Mouse (Mus musculus) lung, embryonic 14.5 days (tissue): ENCODE results near the gene Pmpcb. TPM values are rescaled to one million over a fixed set of nuclear protein-coding genes. Genes with fewer than 3 reads are reported as not detected.

Source experiments
- ATAC-seq: fragments of 200-750 bp; cut with Nextera tagmentation; 2 replicates; pipeline ENCODE4 v1.8.0; 2017; ENCODE audit warnings: mild to moderate bottlenecking, moderate TSS enrichment, moderate library complexity; ENCODE audit not compliant: insufficient read depth
- DNase-seq: peaks from one replicate; pipeline ENCODE4 v3.0.0-alpha.2; 2015
- H3K27ac ChIP-seq: fragments of 300-500 bp; sonication (generic); 2 replicates; pipeline ENCODE4 v1.5.1; 2014; ENCODE audit warnings: low read depth, mild to moderate bottlenecking, moderate library complexity
- H3K27me3 ChIP-seq: fragments of 300-500 bp; sonication (generic); 2 replicates; pipeline ENCODE4 v1.6.1; 2014; ENCODE audit warnings: low read length, control low read depth; ENCODE audit not compliant: insufficient read depth
- H3K36me3 ChIP-seq: fragments of 300-500 bp; sonication (generic); 2 replicates; pipeline ENCODE4 v1.6.1; 2014; ENCODE audit warnings: control low read depth; ENCODE audit not compliant: insufficient read depth
- H3K4me1 ChIP-seq: fragments of 300-500 bp; sonication (generic); 2 replicates; pipeline ENCODE4 v1.6.1; 2014; ENCODE audit warnings: antibody characterized with exemption, control low read depth; ENCODE audit not compliant: insufficient read depth
- H3K4me2 ChIP-seq: fragments of 300-500 bp; sonication (generic); 2 replicates; pipeline ENCODE4 v1.6.1; 2014; ENCODE audit warnings: mild to moderate bottlenecking
- H3K4me3 ChIP-seq: fragments of 300-500 bp; sonication (generic); 2 replicates; pipeline ENCODE4 v1.5.1; 2014; ENCODE audit warnings: low read depth, low read length
- H3K9ac ChIP-seq: fragments of 300-500 bp; sonication (generic); 2 replicates; pipeline ENCODE4 v1.6.1; 2014
- H3K9me3 ChIP-seq: fragments of 300-500 bp; sonication (generic); 2 replicates; pipeline ENCODE4 v1.6.1; 2016; ENCODE audit warnings: low read depth, low read length, control low read depth
- CTCF ChIP-seq: IDR thresholded peaks from 2 replicates; pipeline ENCODE4 v1.5.1; 2016; ENCODE audit warnings: antibody characterized with exemption, low read depth
- WGBS: fragments of 180-500 bp; shearing (Covaris S2); extraction: QIAGEN DNeasy Blood & Tissue Kit; methylation state at CpG from one replicate; pipeline ENCODE4 v1.1.7; 2014; 5-methylcytosine and 5-hydroxymethylcytosine counted together
- polyA plus RNA-seq: library from polyadenylated mRNA; unstranded; fragments of >200 nt; fragmentation: Nextera tagmentation; extraction: Ambion mirVana; gene quantifications from 2 replicates; pipeline ENCODE4 v1.2.1, GENCODE M21; 2014

The Pmpcb gene
- polyA plus RNA-seq, 1 experiment from 2014 or later: 85.6 TPM

- DNase-seq (no peak), ATAC-seq (no peak)
- H3K27me3 ChIP-seq: no peaks in the 10 kb centered on the region
- H3K4me3 ChIP-seq: no peak overlapping the region
- 90% methylated on average over 4 of the region's 4 CpGs for WGBS
- no peaks in the 10 kb centered on the region for H3K9me3 ChIP-seq
- no peaks in the 10 kb centered on the region for H3K36me3 ChIP-seq
- H3K4me2 ChIP-seq: no peak overlapping the region
- no peak overlapping the region for H3K27ac ChIP-seq
- no peak for TF ChIP-seq CTCF
- H3K4me1 ChIP-seq: no peaks in the 10 kb centered on the region
- H3K9ac ChIP-seq: no peak overlapping the region
Measured at GRCm38 (mm10) chr5:21714447-21714846, 22.5 kb upstream of the Pmpcb start.

DNA sequence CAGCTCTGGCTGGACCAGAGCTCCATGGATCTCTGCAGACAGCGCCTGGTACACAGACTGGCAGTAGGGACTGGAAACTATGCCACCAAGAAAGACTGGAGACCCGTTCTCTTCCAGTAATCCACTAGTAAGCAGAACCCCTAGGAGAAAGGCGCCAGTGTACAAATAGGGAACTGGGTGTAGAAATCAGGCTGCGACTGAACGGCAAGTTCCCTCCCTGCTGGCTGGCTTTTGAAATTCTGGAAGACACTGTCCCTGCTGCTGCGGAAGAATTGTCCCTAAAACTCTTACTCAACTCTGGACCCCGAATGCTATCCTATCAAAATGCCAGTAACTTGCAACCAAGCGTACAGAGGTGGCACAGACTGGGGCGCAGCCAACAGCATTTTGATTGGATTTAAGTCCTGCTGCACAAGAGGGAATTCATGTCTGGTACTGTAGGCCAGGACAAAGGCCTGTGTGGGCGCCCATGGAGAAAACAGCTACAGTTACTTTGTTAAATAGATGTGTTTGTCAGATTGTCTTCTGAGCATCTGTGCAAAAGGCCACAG, 19.7 kb upstream of the Pmpcb start:
- no peak overlapping the region for H3K4me3 ChIP-seq
- no peaks in the 10 kb centered on the region for H3K9me3 ChIP-seq
- H3K9ac ChIP-seq: no peak overlapping the region
- ATAC-seq: no peak
- H3K36me3 ChIP-seq: no peaks in the 10 kb centered on the region
- no peaks in the 10 kb centered on the region for H3K4me1 ChIP-seq
- 82% methylated on average over 10 of the region's 10 CpGs for WGBS
- no peaks in the 10 kb centered on the region for H3K27me3 ChIP-seq
- no peak for TF ChIP-seq CTCF
- H3K27ac ChIP-seq: no peak overlapping the region
- H3K4me2 ChIP-seq: no peak overlapping the region
- no peak for DNase-seq

DNA sequence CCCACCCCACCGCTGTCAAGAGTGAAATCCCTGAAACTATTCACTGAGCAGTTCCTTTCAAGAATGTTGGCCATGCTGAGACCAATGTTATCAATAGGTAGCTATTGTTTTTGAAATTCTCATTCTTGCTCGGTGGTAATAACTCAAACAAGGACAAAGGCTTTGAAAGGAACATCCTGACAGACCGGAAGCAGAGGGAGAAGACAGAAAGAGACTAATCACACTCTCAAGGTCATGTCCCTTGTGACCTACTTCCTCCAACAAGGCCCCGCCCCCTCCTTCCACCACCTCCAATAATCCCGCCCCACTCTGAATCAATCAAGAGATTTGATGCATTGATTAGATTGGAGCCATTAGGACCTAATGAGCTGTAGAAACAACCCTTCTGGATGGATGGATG, 18.4 kb upstream of the Pmpcb start:
- no peak overlapping the region for H3K9ac ChIP-seq
- ATAC-seq (no peak), DNase-seq (no peak)
- WGBS: 80% methylated on average over 5 of the region's 5 CpGs
- no peak for TF ChIP-seq CTCF
- H3K36me3 ChIP-seq: no peaks in the 10 kb centered on the region
- no peak overlapping the region for H3K27ac ChIP-seq
- H3K4me3 ChIP-seq: no peak overlapping the region
- no peak overlapping the region for H3K4me2 ChIP-seq
- no peaks in the 10 kb centered on the region for H3K4me1 ChIP-seq
- H3K27me3 ChIP-seq: no peaks in the 10 kb centered on the region
- no peaks in the 10 kb centered on the region for H3K9me3 ChIP-seq

- TF ChIP-seq CTCF: no peak
Measured at GRCm38 (mm10) chr5:21719209-21719608, 17.7 kb upstream of the Pmpcb start.

GRCm38 (mm10) chr5:21724427-21724826, 12.5 kb upstream of the Pmpcb start:
- peak overlapping the region; percentile 42 for H3K27ac ChIP-seq
- no peak overlapping the region for H3K9ac ChIP-seq
- H3K4me1 ChIP-seq: no peaks in the 10 kb centered on the region
- DNase-seq: no peak
- no peak overlapping the region for H3K4me2 ChIP-seq
- H3K9me3 ChIP-seq: no peaks in the 10 kb centered on the region
- 53% methylated on average over 1 of the region's 1 CpGs for WGBS
- ATAC-seq: no peak
- H3K27me3 ChIP-seq: no peaks in the 10 kb centered on the region
- TF ChIP-seq CTCF: no peak
- no peaks in the 10 kb centered on the region for H3K36me3 ChIP-seq
- H3K4me3 ChIP-seq: no peak overlapping the region

More at GRCm38 (mm10) chr5:21719209-21719608, 17.7 kb upstream of the Pmpcb start:
- Histone ChIP-seq H3K4me2 (no peak overlapping the region), H3K4me3 (no peak overlapping the region), H3K9me3 (no peaks in the 10 kb centered on the region), H3K4me1 (no peaks in the 10 kb centered on the region), H3K27ac (no peak overlapping the region), H3K9ac (no peak overlapping the region), H3K36me3 (no peaks in the 10 kb centered on the region), H3K27me3 (no peaks in the 10 kb centered on the region)
- ATAC-seq (no peak), DNase-seq (no peak)
- WGBS: 93% methylated on average over 2 of the region's 2 CpGs

GRCm38 (mm10) chr5:21724872-21725271, 12.1 kb upstream of the Pmpcb start:
- Histone ChIP-seq H3K4me2 (no peak overlapping the region), H3K36me3 (no peaks in the 10 kb centered on the region), H3K27me3 (no peaks in the 10 kb centered on the region), H3K27ac (peak overlapping the region; percentile 42), H3K4me3 (no peak overlapping the region), H3K9me3 (no peaks in the 10 kb centered on the region), H3K4me1 (no peaks in the 10 kb centered on the region), H3K9ac (no peak overlapping the region)
- 39% methylated on average over 7 of the region's 7 CpGs for WGBS
- ATAC-seq (peak; percentile 49; the same call in 1 of the 2 replicates), DNase-seq (peak; percentile 39)
- TF ChIP-seq CTCF: no peak

DNA sequence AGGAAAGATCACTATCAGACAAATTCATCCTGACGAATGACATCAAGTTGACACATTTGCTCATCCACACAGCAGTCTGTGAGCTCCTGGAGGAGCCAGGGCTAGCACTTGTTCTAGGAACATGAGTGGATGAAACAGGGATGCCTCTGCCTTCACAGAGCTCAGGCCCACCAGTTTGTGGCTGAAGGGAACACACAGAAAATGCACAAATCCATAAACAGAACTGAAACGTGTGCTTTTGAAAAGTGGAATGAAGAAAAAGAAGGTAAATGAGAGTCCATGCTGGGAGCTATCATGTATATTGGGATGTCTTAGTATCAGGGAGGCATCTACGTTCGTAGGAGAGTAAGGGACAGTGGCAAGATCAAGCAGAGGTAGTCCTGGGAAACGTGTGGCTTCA, 7.8 kb upstream of the Pmpcb start:
- TF ChIP-seq CTCF: no peak
- WGBS: 68% methylated on average over 5 of the region's 5 CpGs
- no peak for ATAC-seq

More for the DNA sequence above, 7.8 kb upstream of the Pmpcb start:
- Histone ChIP-seq H3K9ac (no peak overlapping the region), H3K4me2 (no peak overlapping the region), H3K27me3 (no peaks in the 10 kb centered on the region), H3K4me1 (no peaks in the 10 kb centered on the region), H3K27ac (no peak overlapping the region), H3K9me3 (no peaks in the 10 kb centered on the region), H3K4me3 (no peak overlapping the region), H3K36me3 (no peaks in the 10 kb centered on the region)
- DNase-seq: no peak
